Mouse (Mus musculus): ENCODE measurements around the gene H60c.

- no peak for TF ChIP-seq POLR2A (IDR thresholded peaks at IDR 0.05; ENCODE audit: low read depth, low read length)
- TF ChIP-seq CTCF (IDR thresholded peaks at IDR 0.05; ENCODE audit: borderline replicate concordance, insufficient read depth, low read length), result no peak
Measured at GRCm38 (mm10) chr10:3267671-3268070, at the start of gene H60c.

All from embryonic fibroblast, embryonic 13.5 days (primary cell).